Mouse (Mus musculus) limb, embryonic 14.5 days (tissue): Measurements from ENCODE around the gene Dab1. TPM values are rescaled to one million over a fixed set of nuclear protein-coding genes. Genes with fewer than 3 reads are reported as not detected.

Source experiments
- ATAC-seq: fragments of 200-750 bp; cut with Nextera tagmentation; 2 replicates; pipeline ENCODE4 v1.8.0; 2017; ENCODE audit warnings: low read depth, moderate number of reproducible peaks, moderate TSS enrichment; ENCODE audit not compliant: low FRiP score
- DNase-seq: peaks from one replicate; pipeline ENCODE4 v3.0.0-alpha.2; 2015; ENCODE audit warnings: low spot score
- H3K27ac ChIP-seq: fragments of 300-500 bp; sonication (generic); replicated peaks from 2 replicates; pipeline ENCODE4 v1.5.1; 2014; ENCODE audit warnings: low read depth, mild to moderate bottlenecking, low read length, moderate library complexity, mixed read lengths
- H3K27me3 ChIP-seq: fragments of 300-500 bp; sonication (generic); 2 replicates; pipeline ENCODE4 v1.6.1; 2014; ENCODE audit warnings: low read length, mixed read lengths; ENCODE audit not compliant: control insufficient read depth, insufficient read depth
- H3K36me3 ChIP-seq: fragments of 300-500 bp; sonication (generic); 2 replicates; pipeline ENCODE4 v1.6.1; 2014; ENCODE audit warnings: mild to moderate bottlenecking, low read length, moderate library complexity, mixed read lengths; ENCODE audit not compliant: control insufficient read depth, insufficient read depth
- H3K4me1 ChIP-seq: fragments of 300-500 bp; sonication (generic); 2 replicates; pipeline ENCODE4 v1.6.1; 2014; ENCODE audit warnings: antibody characterized with exemption, low read length, mixed read lengths; ENCODE audit not compliant: control insufficient read depth, insufficient read depth
- H3K4me2 ChIP-seq: fragments of 300-500 bp; sonication (generic); replicated peaks from 2 replicates; pipeline ENCODE4 v1.6.1; 2014; ENCODE audit warnings: low read depth, mild to moderate bottlenecking, low read length, moderate library complexity; ENCODE audit not compliant: severe bottlenecking
- H3K4me3 ChIP-seq: fragments of 300-500 bp; sonication (generic); replicated peaks from 2 replicates; pipeline ENCODE4 v1.5.1; 2014; ENCODE audit warnings: low read length
- H3K9ac ChIP-seq: fragments of 300-500 bp; sonication (generic); 2 replicates; pipeline ENCODE4 v1.6.1; 2014; ENCODE audit warnings: mild to moderate bottlenecking, low read depth, low read length, moderate library complexity; ENCODE audit not compliant: severe bottlenecking
- H3K9me3 ChIP-seq: fragments of 300-500 bp; sonication (generic); 2 replicates; pipeline ENCODE4 v1.6.1; 2016; ENCODE audit warnings: low read length; ENCODE audit not compliant: control insufficient read depth
- POLR2A ChIP-seq: fragments of 200-500 bp; IDR thresholded peaks from 2 replicates; pipeline ENCODE4 v1.8.0; 2012; ENCODE audit warnings: inconsistent platforms, mild to moderate bottlenecking, moderate library complexity, borderline replicate concordance; ENCODE audit not compliant: insufficient read depth, insufficient read length; ENCODE audit errors: extremely low read depth
- WGBS: fragments of 180-500 bp; shearing (Covaris S2); extraction: QIAGEN DNeasy Blood & Tissue Kit; methylation state at CpG from one replicate; pipeline ENCODE4 v1.1.7; 2014; 5-methylcytosine and 5-hydroxymethylcytosine counted together
- polyA plus RNA-seq, 2 experiments: library from polyadenylated mRNA; depleted of rRNA in 1 of 2; stranded (reverse) in 1 of 2; unstranded in 1 of 2; fragments of >200 nt; fragmentation: Nextera tagmentation in 1 of 2; extraction: Ambion mirVana in 1 of 2; gene quantifications; 2 replicates each; pipeline versions ENCODE4 v1.2.1 to v1.2.3; 2012 to 2014

Gene Dab1
- polyA plus RNA-seq, 2 experiments = 5.5 to 12.1 TPM

DNA sequence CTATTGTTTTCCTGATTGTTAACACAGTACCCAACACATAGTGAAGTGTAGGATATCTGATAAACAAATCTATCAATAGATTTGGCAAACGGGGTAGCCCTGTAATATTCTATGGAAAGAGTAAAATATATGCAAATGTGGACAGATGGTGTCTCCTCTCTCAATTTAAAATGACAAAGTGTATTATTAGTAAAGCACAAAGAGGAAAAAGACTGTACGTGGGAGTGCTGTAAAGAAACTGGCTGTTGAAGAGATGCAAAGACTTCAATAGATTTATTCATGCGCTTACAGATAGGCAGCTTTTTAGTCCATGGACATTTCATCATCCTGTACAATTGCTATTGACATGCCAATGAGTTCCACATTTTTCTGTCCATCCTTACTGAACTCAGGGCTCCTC, 558.9 kb downstream of the Dab1 start:
- DNase-seq (no peak), ATAC-seq (no peak)
- Histone ChIP-seq H3K9ac (no peak overlapping the region), H3K4me3 (no peak overlapping the region), H3K27ac (no peak overlapping the region), H3K4me2 (no peak overlapping the region), H3K27me3 (no peaks in the 10 kb centered on the region), H3K4me1 (no peaks in the 10 kb centered on the region), H3K9me3 (no peaks in the 10 kb centered on the region), H3K36me3 (no peaks in the 10 kb centered on the region)
- 94% methylated on average over 3 of the region's 3 CpGs for WGBS
- no peak for TF ChIP-seq POLR2A

DNA sequence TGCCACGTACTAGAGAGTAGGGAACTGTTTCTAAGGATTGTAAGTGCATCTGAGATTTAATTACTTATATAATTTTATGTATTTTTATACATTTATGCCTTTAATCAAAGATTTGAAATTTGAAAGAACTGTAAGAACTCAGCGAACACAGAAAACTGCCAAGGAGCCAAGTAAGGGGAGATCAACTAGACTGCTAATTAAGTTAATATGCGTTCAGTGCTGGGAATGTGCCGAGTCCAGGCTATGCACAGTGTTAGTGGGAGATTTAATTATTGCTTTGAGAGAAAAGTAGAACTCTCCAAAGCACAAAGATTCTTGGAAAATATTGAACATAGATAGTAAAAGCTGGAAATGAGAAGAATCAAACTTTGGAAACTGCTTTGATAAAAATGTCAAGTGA, 567.2 kb downstream of the Dab1 start:
- no peak overlapping the region for H3K27ac ChIP-seq
- no peak overlapping the region for H3K4me2 ChIP-seq
- no peaks in the 10 kb centered on the region for H3K27me3 ChIP-seq
- ATAC-seq (no peak), DNase-seq (no peak)
- no peaks in the 10 kb centered on the region for H3K36me3 ChIP-seq
- no peaks in the 10 kb centered on the region for H3K9me3 ChIP-seq
- no peaks in the 10 kb centered on the region for H3K4me1 ChIP-seq
- H3K4me3 ChIP-seq = no peak overlapping the region
- no peak overlapping the region for H3K9ac ChIP-seq
- 58% methylated on average over 4 of the region's 4 CpGs for WGBS
- TF ChIP-seq POLR2A = no peak

DNA sequence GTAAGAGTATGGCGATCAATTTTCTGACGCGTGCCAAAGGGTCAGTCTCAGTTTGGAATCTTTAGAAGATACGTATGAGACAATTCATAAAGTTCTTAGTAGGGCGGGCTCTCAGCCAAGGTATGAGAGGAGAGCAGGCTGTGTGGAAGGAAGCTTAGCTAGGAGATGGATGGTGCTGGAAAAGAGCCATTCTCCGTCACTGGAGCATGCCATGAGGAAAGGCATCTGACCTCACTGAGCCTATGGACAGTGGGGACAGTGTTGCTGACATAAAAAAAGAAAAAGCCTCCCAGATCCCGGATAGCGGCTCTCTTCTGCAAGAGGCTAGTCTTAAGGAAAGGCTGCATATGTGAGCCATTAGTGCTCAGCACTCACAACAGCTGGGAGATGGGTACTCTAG, 579.5 kb downstream of the Dab1 start:
- 72% methylated on average over 8 of the region's 8 CpGs for WGBS
- Histone ChIP-seq H3K4me3 (no peak overlapping the region), H3K27me3 (no peaks in the 10 kb centered on the region), H3K9ac (no peak overlapping the region), H3K4me1 (peaks cover 7% of the 10 kb centered on the region; the same call in 1 of the 2 replicates), H3K4me2 (no peak overlapping the region), H3K36me3 (no peaks in the 10 kb centered on the region), H3K9me3 (no peaks in the 10 kb centered on the region), H3K27ac (no peak overlapping the region)
- TF ChIP-seq POLR2A = no peak
- DNase-seq = peak; percentile 27
- peak; percentile 47 for ATAC-seq

DNA sequence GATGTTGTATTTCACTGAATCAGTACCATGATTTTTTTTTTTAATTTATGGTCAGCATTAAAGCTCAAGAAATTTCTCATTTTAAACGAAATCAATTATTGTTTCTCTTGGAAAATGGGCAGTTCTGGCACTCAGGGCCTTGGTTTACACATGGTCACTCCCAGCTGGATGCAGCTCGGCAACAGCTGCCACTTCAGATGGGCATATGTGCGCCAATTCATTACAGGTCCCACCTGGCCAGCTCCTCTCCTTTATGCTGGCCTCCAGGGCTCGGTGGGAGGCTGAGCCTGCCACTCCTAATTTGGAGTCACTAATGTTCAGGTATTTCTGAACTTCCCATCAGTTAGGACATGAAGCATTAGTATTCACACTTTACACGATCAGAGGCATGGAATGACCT, 582.5 kb downstream of the Dab1 start:
- Histone ChIP-seq H3K9me3 (no peaks in the 10 kb centered on the region), H3K27me3 (no peaks in the 10 kb centered on the region), H3K4me3 (no peak overlapping the region), H3K36me3 (no peaks in the 10 kb centered on the region), H3K4me1 (peaks cover 11% of the 10 kb centered on the region), H3K27ac (no peak overlapping the region), H3K9ac (no peak overlapping the region), H3K4me2 (no peak overlapping the region)
- WGBS = 47% methylated on average over 5 of the region's 5 CpGs
- ATAC-seq = no peak
- no peak for TF ChIP-seq POLR2A
- DNase-seq = no peak

DNA sequence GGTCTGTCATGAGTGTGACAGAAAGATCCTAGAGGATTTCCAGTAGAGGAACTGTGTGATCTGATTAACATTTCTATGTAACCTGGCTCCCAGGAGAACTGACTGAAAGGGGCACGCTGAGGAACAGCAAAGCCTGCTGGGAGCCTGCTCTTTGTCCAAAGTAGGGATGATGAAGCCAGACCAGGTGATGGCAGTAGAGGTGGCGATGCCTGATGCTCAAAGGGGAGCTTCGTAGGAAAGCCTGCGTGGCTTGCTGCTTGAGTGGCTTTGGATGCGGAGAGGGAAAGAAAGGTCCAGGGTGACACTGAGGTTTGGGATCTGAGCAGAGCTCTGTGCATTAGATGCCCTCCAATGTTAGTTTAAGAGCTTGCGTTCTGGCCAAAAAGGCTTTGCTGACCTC, 584.9 kb downstream of the Dab1 start:
- 44% methylated on average over 6 of the region's 6 CpGs for WGBS
- no peak for DNase-seq
- H3K4me3 ChIP-seq = no peak overlapping the region

DNA sequence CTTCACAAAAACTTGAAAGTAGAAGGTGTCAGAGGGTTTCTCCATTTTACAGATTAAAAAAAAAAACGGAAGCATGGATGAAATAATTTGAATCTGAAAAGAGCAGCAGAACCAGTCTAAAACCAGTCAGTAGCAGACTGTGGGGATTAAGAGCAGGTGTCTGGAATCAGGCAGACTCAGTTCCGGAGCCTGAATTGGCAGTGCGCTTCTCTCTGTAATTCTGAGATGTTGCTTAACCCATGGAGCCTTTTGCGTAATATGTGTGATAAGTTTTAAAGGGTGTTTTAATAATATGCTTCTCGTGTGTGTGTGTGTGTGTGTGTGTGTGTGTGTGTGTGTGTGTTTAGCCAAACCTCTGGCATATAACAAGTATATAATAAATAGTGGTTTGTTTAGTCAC, 587.5 kb downstream of the Dab1 start:
- ATAC-seq (no peak), DNase-seq (no peak)
- TF ChIP-seq POLR2A = no peak
- Histone ChIP-seq H3K9ac (no peak overlapping the region), H3K9me3 (0 out of 2 replicates have a peak, but pooled peaks cover 3% of the 10 kb centered on the region), H3K27me3 (no peaks in the 10 kb centered on the region), H3K4me3 (no peak overlapping the region), H3K4me1 (peaks cover 4% of the 10 kb centered on the region), H3K4me2 (no peak overlapping the region), H3K27ac (no peak overlapping the region), H3K36me3 (no peaks in the 10 kb centered on the region)
- 66% methylated on average over 5 of the region's 5 CpGs for WGBS

More for the DNA sequence above, 584.9 kb downstream of the Dab1 start:
- ATAC-seq = no peak
- Histone ChIP-seq H3K36me3 (no peaks in the 10 kb centered on the region), H3K9ac (no peak overlapping the region), H3K9me3 (no peaks in the 10 kb centered on the region), H3K27me3 (no peaks in the 10 kb centered on the region), H3K27ac (no peak overlapping the region), H3K4me1 (peaks cover 5% of the 10 kb centered on the region), H3K4me2 (no peak overlapping the region)
- no peak for TF ChIP-seq POLR2A
